ENCODE assay signal across 20 mouse cellular contexts in the genomic region with DNA sequence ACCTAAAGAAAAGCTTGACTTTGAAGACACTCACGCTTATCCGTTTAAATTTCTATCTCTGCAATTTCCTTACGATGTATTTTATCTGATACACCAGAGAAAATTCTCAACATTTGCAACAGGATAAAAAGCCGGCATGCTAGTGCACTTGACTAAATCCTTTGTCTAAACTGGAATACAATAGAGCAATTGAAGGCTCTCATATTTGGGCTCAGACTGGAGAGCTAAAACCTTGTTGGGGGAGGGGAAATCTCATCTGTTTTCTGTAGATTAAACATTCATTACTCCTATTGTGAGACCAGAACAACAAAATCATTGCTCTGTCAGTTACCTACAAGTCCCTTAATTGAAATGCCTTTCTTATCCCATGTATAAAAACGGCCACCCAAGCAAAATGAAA.
DNase-seq lines count a peak whose midpoint lies in the region; ATAC-seq and TF ChIP-seq lines count a peak whose summit lies in the region.
"Had no signal": no experiment of that assay in that cellular context is flagged by ENCODE, and none has a peak within 500 bp of the region (broad histone marks: within the 10 kb centered on the region; RNA-seq: fewer than 3 reads in every experiment).

No protein-coding gene starts in this region.

- no peak overlapping the region for H3K9ac ChIP-seq in midbrain, embryonic 14.5 days (replicated peaks; ENCODE audit: low read length)
- no peak overlapping the region for H3K9ac ChIP-seq in midbrain, postnatal 0 days (replicated peaks; ENCODE audit: low read length, poor library complexity, severe bottlenecking)
- H3K9ac ChIP-seq: forebrain, embryonic 13.5 days; hindbrain, embryonic 14.5 days; intestine, embryonic 15.5 days had no signal

- no peak for TF ChIP-seq CTCF in midbrain, postnatal 0 days (IDR thresholded peaks at IDR 0.05)

- no peak overlapping the region for H3K4me2 ChIP-seq in midbrain, embryonic 14.5 days (ENCODE audit: low read length)
- H3K4me2 ChIP-seq in midbrain, postnatal 0 days (ENCODE audit: low read depth, low read length, poor library complexity, severe bottlenecking): no peak overlapping the region
- H3K4me2 ChIP-seq: hindbrain, embryonic 14.5 days; intestine, embryonic 15.5 days had no signal

- ATAC-seq in frontal cortex, adult (ENCODE audit: low TSS enrichment): 0 out of 2 replicates have a peak, but pooled peaks have one; percentile 44
- ATAC-seq in midbrain, embryonic 14.5 days (ENCODE audit: low FRiP score, low TSS enrichment): no peak
- ATAC-seq in midbrain, postnatal 0 days (ENCODE audit: low FRiP score): no peak
- ATAC-seq: intestine, embryonic 15.5 days had no signal

- no peaks in the 10 kb centered on the region for H3K27me3 ChIP-seq in midbrain, embryonic 14.5 days (ENCODE audit: control insufficient read depth, insufficient read depth, low read length)
- H3K27me3 ChIP-seq in midbrain, postnatal 0 days (ENCODE audit: insufficient read depth, low read length): no peaks in the 10 kb centered on the region
- H3K27me3 ChIP-seq: intestine, embryonic 15.5 days had no signal

- 19% methylated on average over 5 of the region's 5 CpGs for WGBS in midbrain, embryonic 14.5 days
- WGBS in midbrain, postnatal 0 days: 30% methylated on average over 5 of the region's 5 CpGs

- no peak for DNase-seq in frontal cortex, adult 2 months (ENCODE audit: extremely low spot score in 1 of 2, low spot score in 1 of 2)
- peak; percentile 18 for DNase-seq in layer of hippocampus, adult 9-10 months (ENCODE audit: low spot score)
- DNase-seq in layer of hippocampus, postnatal 14 days (ENCODE audit: low spot score in 2 of 2): no peak
- DNase-seq in midbrain, embryonic 14.5 days: peak; percentile 36
- no peak for DNase-seq in midbrain, postnatal 0 days (ENCODE audit: low spot score)
- peak; percentile 33 for DNase-seq in telencephalon, adult 2 months (ENCODE audit: low read depth, low spot score)
- no peak for DNase-seq in lung, postnatal 10 days
- DNase-seq: adrenal gland, adult 2 months; adrenal gland, postnatal 36 days; cerebellum, adult 11-12 months; cerebellum, adult 9-10 months; cerebellum, postnatal 25 days; gastrocnemius, postnatal 14 days; heart, postnatal 10 days; heart, postnatal 4 days had no signal

- no peak overlapping the region for H3K4me3 ChIP-seq in midbrain, embryonic 14.5 days (replicated peaks; ENCODE audit: low read depth, low read length)
- no peak overlapping the region for H3K4me3 ChIP-seq in midbrain, postnatal 0 days (ENCODE audit: low read depth, low read length)
- H3K4me3 ChIP-seq: forebrain, embryonic 13.5 days; heart, embryonic 10.5 days; intestine, embryonic 15.5 days had no signal

- no peaks in the 10 kb centered on the region for H3K9me3 ChIP-seq in midbrain, embryonic 14.5 days (ENCODE audit: control insufficient read depth, low read length)
- no peaks in the 10 kb centered on the region for H3K9me3 ChIP-seq in midbrain, postnatal 0 days (ENCODE audit: low read length)
- H3K9me3 ChIP-seq: forebrain, embryonic 13.5 days; heart, embryonic 10.5 days; intestine, embryonic 15.5 days had no signal

- H3K36me3 ChIP-seq in midbrain, embryonic 14.5 days (ENCODE audit: control insufficient read depth, insufficient read depth, low read length): no peaks in the 10 kb centered on the region
- no peaks in the 10 kb centered on the region for H3K36me3 ChIP-seq in midbrain, postnatal 0 days (ENCODE audit: insufficient read depth, low read length)
- H3K36me3 ChIP-seq: heart, embryonic 10.5 days; intestine, embryonic 15.5 days had no signal

- no peak overlapping the region for H3K27ac ChIP-seq in midbrain, embryonic 14.5 days (replicated peaks; ENCODE audit: low read depth, low read length)
- no peak overlapping the region for H3K27ac ChIP-seq in midbrain, postnatal 0 days (ENCODE audit: low read depth, low read length)
- H3K27ac ChIP-seq: forebrain, embryonic 13.5 days; intestine, embryonic 15.5 days had no signal

- peaks cover 10% of the 10 kb centered on the region; the same call in 1 of the 2 replicates for H3K4me1 ChIP-seq in midbrain, embryonic 14.5 days (ENCODE audit: control insufficient read depth, insufficient read depth, low read length)
- H3K4me1 ChIP-seq in midbrain, postnatal 0 days (ENCODE audit: insufficient read depth, low read length): peaks cover 7% of the 10 kb centered on the region; the same call in 1 of the 2 replicates
- H3K4me1 ChIP-seq: intestine, embryonic 15.5 days had no signal

Comparison
In these comparisons a context has a peak if more than half of its experiments do, and no peak if none do; other contexts are left out.
1. DNase-seq: peak in layer of hippocampus, adult 9-10 months (single experiment), midbrain, embryonic 14.5 days (single experiment) and telencephalon, adult 2 months (single experiment); none in frontal cortex, adult 2 months (0 of 2), layer of hippocampus, postnatal 14 days (0 of 2), midbrain, postnatal 0 days (single experiment) and lung, postnatal 10 days (single experiment).